Mouse (Mus musculus) C2C12 (cell line): ENCODE measurements around the gene Sstr3.

Experiments
- CEBPB ChIP-seq: IDR thresholded peaks from one replicate; pipeline ENCODE4 v1.6.1; 2011; ENCODE audit warnings: low read depth, mild to moderate bottlenecking, control low read depth, moderate library complexity
- CTCF ChIP-seq: IDR thresholded peaks from one replicate; pipeline ENCODE4 v1.5.1; 2011; ENCODE audit not compliant: control insufficient read depth, insufficient read depth, insufficient read length
- MAX ChIP-seq: IDR thresholded peaks from one replicate; pipeline ENCODE4 v1.6.1; 2011; ENCODE audit warnings: mild to moderate bottlenecking, control low read depth
- MYOD1 ChIP-seq: IDR thresholded peaks from one replicate; pipeline ENCODE4 v1.6.1; 2011; ENCODE audit warnings: low read depth; ENCODE audit not compliant: control insufficient read depth, insufficient read length
- MYOG ChIP-seq: IDR thresholded peaks from one replicate; pipeline ENCODE4 v1.6.1; 2011; ENCODE audit not compliant: control insufficient read depth, insufficient read length; ENCODE audit errors: extremely low read depth
- USF1 ChIP-seq: IDR thresholded peaks from one replicate; pipeline ENCODE4 v1.6.1; 2011; ENCODE audit warnings: low read depth, mild to moderate bottlenecking, control low read depth, moderate library complexity

GRCm38 (mm10) chr15:78546060-78546459 lies 1.6 kb upstream of the Sstr3 start:
- no peak for TF ChIP-seq CTCF
- TF ChIP-seq MYOG: no peak
- TF ChIP-seq MYOD1: no peak
- no peak for TF ChIP-seq USF1
- TF ChIP-seq MAX: no peak
- TF ChIP-seq CEBPB: no peak
